Mouse (Mus musculus): Measurements from ENCODE around the gene Cphx2.
"Not testable (repeated sequence)": the region's sequence is repeated elsewhere in the genome, so short reads cannot be mapped to it uniquely, and the experiment has no call there.

DNA sequence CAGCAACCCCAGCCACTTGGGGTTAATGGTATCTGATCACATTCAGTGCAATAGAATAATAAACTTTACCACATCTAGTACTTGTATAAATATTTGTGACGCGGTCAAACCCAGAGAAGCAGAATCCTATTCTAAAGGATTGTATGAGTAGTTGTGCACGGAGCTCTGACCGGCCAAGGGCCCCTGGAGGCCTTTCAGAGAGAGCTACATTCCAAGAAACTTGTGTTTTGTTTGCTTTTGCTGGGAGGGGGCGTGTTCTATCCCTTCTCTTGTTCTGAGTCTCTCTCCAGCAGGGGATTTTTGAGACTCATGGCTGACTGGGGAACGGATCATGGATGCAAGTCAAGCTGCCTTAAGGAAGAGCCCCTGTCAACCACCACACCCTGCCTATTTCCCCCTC, 45.9 kb upstream of the Cphx2 start:
- not testable (repeated sequence) for TF ChIP-seq EP300 (optimal IDR thresholded peaks at IDR 0.05); CTCF (IDR thresholded peaks at IDR 0.05; ENCODE audit: low read depth)

All from stomach, postnatal 0 days (tissue).